Mouse (Mus musculus) megakaryocyte, embryonic 14.5 days (primary cell): ENCODE results near the gene Rpl13a.

Experiments
- FLI1 ChIP-seq: IDR thresholded peaks from 2 replicates; pipeline ENCODE4 v1.6.1; 2012; ENCODE audit warnings: low read length, inconsistent platforms, mixed read lengths
- GATA1 ChIP-seq: IDR thresholded peaks from 3 replicates; pipeline ENCODE4 v1.6.1; 2012; ENCODE audit warnings: mixed read lengths, low read length, inconsistent platforms, borderline replicate concordance

- TF ChIP-seq GATA1 (no peak), FLI1 (no peak)
These were observed 29.9 kb downstream of the Rpl13a start for GRCm38 (mm10) chr7:45098541-45099240.
